Mouse (Mus musculus): ENCODE results near the gene Ccdc181. TPM values are rescaled to one million over a fixed set of nuclear protein-coding genes. Genes with fewer than 3 reads are reported as not detected.

Gene Ccdc181
- polyA plus RNA-seq, 1 experiment from 2014 or later = 2.7 TPM

- 79% methylated on average over 8 of the region's 8 CpGs for WGBS (ENCODE audit: insufficient replicate concordance)
- Histone ChIP-seq H3K4me1 (ENCODE audit: insufficient read depth) (peaks cover 5% of the 10 kb centered on the region; the same call in 1 of the 2 replicates), H3K27me3 (ENCODE audit: insufficient read depth, low read length) (no peaks in the 10 kb centered on the region), H3K4me2 (ENCODE audit: low read depth, low read length) (no peak overlapping the region), H3K36me3 (replicated peaks; ENCODE audit: insufficient read depth, low read length) (peaks cover 3% of the 10 kb centered on the region; the same call in 1 of the 2 replicates), H3K4me3 (ENCODE audit: low read depth, low read length) (no peak overlapping the region), H3K27ac (ENCODE audit: low read depth) (no peak overlapping the region), H3K9ac (replicated peaks) (no peak overlapping the region), H3K9me3 (ENCODE audit: low read length) (no peaks in the 10 kb centered on the region)
- ATAC-seq (no peak), DNase-seq (peak; percentile 59)
- TF ChIP-seq CTCF (IDR thresholded peaks at IDR 0.05; ENCODE audit: low read depth) (peak; percentile 78), EP300 (IDR thresholded peaks at IDR 0.05; ENCODE audit: low read depth) (no peak)
These were observed 39.9 kb downstream of the Ccdc181 start for GRCm38 (mm10) chr1:164315266-164315665.

DNA sequence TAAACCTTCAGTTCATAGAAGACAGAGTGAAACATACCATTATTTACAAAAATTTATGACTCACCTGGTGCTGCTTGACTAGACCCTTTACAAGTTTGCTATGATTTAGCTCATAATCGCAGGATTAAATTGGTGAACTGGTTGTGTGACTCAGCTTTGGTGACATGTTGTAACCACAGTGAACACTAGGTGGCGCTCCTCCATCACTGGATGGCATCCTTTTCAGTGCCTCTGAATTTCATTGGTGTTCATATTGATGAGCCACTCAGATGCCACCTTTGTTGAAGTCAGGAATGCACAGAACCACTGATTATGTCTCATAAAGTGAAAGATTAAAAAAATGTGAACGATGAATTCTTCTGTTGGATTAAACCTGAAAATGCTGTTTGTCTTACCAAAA lies 41.3 kb downstream of the Ccdc181 start:
- Histone ChIP-seq H3K27me3 (ENCODE audit: insufficient read depth, low read length) (no peaks in the 10 kb centered on the region), H3K4me3 (ENCODE audit: low read depth, low read length) (no peak overlapping the region), H3K9me3 (ENCODE audit: low read length) (no peaks in the 10 kb centered on the region), H3K9ac (replicated peaks) (no peak overlapping the region), H3K4me1 (ENCODE audit: insufficient read depth) (peaks cover 5% of the 10 kb centered on the region; the same call in 1 of the 2 replicates), H3K36me3 (replicated peaks; ENCODE audit: insufficient read depth, low read length) (peaks cover 3% of the 10 kb centered on the region; the same call in 1 of the 2 replicates), H3K4me2 (ENCODE audit: low read depth, low read length) (no peak overlapping the region), H3K27ac (ENCODE audit: low read depth) (no peak overlapping the region)
- ATAC-seq (peak; percentile 55), DNase-seq (peak; percentile 84)
- TF ChIP-seq CTCF (IDR thresholded peaks at IDR 0.05; ENCODE audit: low read depth) (peak; percentile 98), EP300 (IDR thresholded peaks at IDR 0.05; ENCODE audit: low read depth) (no peak)
- 23% methylated on average over 3 of the region's 3 CpGs for WGBS (ENCODE audit: insufficient replicate concordance)

GRCm38 (mm10) chr1:164317261-164317660 lies 41.9 kb downstream of the Ccdc181 start:
- ATAC-seq (no peak), DNase-seq (no peak)
- Histone ChIP-seq H3K36me3 (replicated peaks; ENCODE audit: insufficient read depth, low read length) (peaks cover 3% of the 10 kb centered on the region; the same call in 1 of the 2 replicates), H3K27me3 (ENCODE audit: insufficient read depth, low read length) (no peaks in the 10 kb centered on the region), H3K9ac (replicated peaks) (no peak overlapping the region), H3K4me1 (ENCODE audit: insufficient read depth) (peaks cover 5% of the 10 kb centered on the region; the same call in 1 of the 2 replicates), H3K9me3 (ENCODE audit: low read length) (no peaks in the 10 kb centered on the region), H3K4me3 (ENCODE audit: low read depth, low read length) (no peak overlapping the region), H3K4me2 (ENCODE audit: low read depth, low read length) (no peak overlapping the region), H3K27ac (ENCODE audit: low read depth) (no peak overlapping the region)
- WGBS (ENCODE audit: insufficient replicate concordance) = 78% methylated on average over 9 of the region's 9 CpGs
- no peak for TF ChIP-seq EP300 (IDR thresholded peaks at IDR 0.05; ENCODE audit: low read depth)
- TF ChIP-seq CTCF (IDR thresholded peaks at IDR 0.05; ENCODE audit: low read depth) = no peak

GRCm38 (mm10) chr1:164318474-164318873 lies 43.1 kb downstream of the Ccdc181 start:
- TF ChIP-seq EP300 (IDR thresholded peaks at IDR 0.05; ENCODE audit: low read depth) (no peak), CTCF (IDR thresholded peaks at IDR 0.05; ENCODE audit: low read depth) (no peak)
- H3K4me2 ChIP-seq (ENCODE audit: low read depth, low read length) = no peak overlapping the region
- peaks cover 5% of the 10 kb centered on the region; the same call in 1 of the 2 replicates for H3K4me1 ChIP-seq (ENCODE audit: insufficient read depth)
- no peaks in the 10 kb centered on the region for H3K9me3 ChIP-seq (ENCODE audit: low read length)
- H3K27me3 ChIP-seq (ENCODE audit: insufficient read depth, low read length) = no peaks in the 10 kb centered on the region
- 75% methylated on average over 5 of the region's 5 CpGs for WGBS (ENCODE audit: insufficient replicate concordance)
- no peak for DNase-seq
- H3K36me3 ChIP-seq (replicated peaks; ENCODE audit: insufficient read depth, low read length) = no peaks in the 10 kb centered on the region
- no peak for ATAC-seq
- no peak overlapping the region for H3K27ac ChIP-seq (ENCODE audit: low read depth)
- H3K9ac ChIP-seq (replicated peaks) = no peak overlapping the region
- H3K4me3 ChIP-seq (ENCODE audit: low read depth, low read length) = no peak overlapping the region

GRCm38 (mm10) chr1:164319542-164320140 lies 44.3 kb downstream of the Ccdc181 start:
- Histone ChIP-seq H3K36me3 (replicated peaks; ENCODE audit: insufficient read depth, low read length) (no peaks in the 10 kb centered on the region), H3K4me1 (ENCODE audit: insufficient read depth) (peaks cover 5% of the 10 kb centered on the region; the same call in 1 of the 2 replicates), H3K27ac (ENCODE audit: low read depth) (no peak overlapping the region), H3K4me2 (ENCODE audit: low read depth, low read length) (no peak overlapping the region), H3K4me3 (ENCODE audit: low read depth, low read length) (no peak overlapping the region), H3K27me3 (ENCODE audit: insufficient read depth, low read length) (no peaks in the 10 kb centered on the region), H3K9ac (replicated peaks) (no peak overlapping the region), H3K9me3 (ENCODE audit: low read length) (no peaks in the 10 kb centered on the region)
- ATAC-seq (no peak), DNase-seq (no peak)
- WGBS (ENCODE audit: insufficient replicate concordance) = 60% methylated on average over 14 of the region's 14 CpGs
- TF ChIP-seq CTCF (IDR thresholded peaks at IDR 0.05; ENCODE audit: low read depth) = no peak
- TF ChIP-seq EP300 (IDR thresholded peaks at IDR 0.05; ENCODE audit: low read depth) = no peak

GRCm38 (mm10) chr1:164320731-164321130 lies 45.3 kb downstream of the Ccdc181 start:
- WGBS (ENCODE audit: insufficient replicate concordance) = 83% methylated on average over 5 of the region's 5 CpGs
- Histone ChIP-seq H3K4me1 (ENCODE audit: insufficient read depth) (peaks cover 5% of the 10 kb centered on the region; the same call in 1 of the 2 replicates), H3K4me2 (ENCODE audit: low read depth, low read length) (no peak overlapping the region), H3K4me3 (ENCODE audit: low read depth, low read length) (no peak overlapping the region), H3K27me3 (ENCODE audit: insufficient read depth, low read length) (no peaks in the 10 kb centered on the region), H3K36me3 (replicated peaks; ENCODE audit: insufficient read depth, low read length) (no peaks in the 10 kb centered on the region), H3K27ac (ENCODE audit: low read depth) (no peak overlapping the region), H3K9me3 (ENCODE audit: low read length) (no peaks in the 10 kb centered on the region), H3K9ac (replicated peaks) (no peak overlapping the region)
- DNase-seq (no peak), ATAC-seq (no peak)
- TF ChIP-seq EP300 (IDR thresholded peaks at IDR 0.05; ENCODE audit: low read depth) = no peak
- no peak for TF ChIP-seq CTCF (IDR thresholded peaks at IDR 0.05; ENCODE audit: low read depth)

Measured in liver, postnatal 0 days (tissue).